Mouse (Mus musculus) heart, embryonic 10.5 days (tissue): ENCODE data around the gene Sirt5. TPM values are rescaled to one million over a fixed set of nuclear protein-coding genes. Genes with fewer than 3 reads are reported as not detected.

Experiments
- DNase-seq: peaks from one replicate; pipeline ENCODE4 v3.0.0-alpha.2; 2017; ENCODE audit warnings: low spot score
- H3K27ac ChIP-seq: fragments of 300-500 bp; sonication (generic); 2 replicates; pipeline ENCODE4 v1.5.1; 2016; ENCODE audit warnings: mild to moderate bottlenecking
- H3K27me3 ChIP-seq: fragments of 300-500 bp; sonication (generic); 2 replicates; pipeline ENCODE4 v1.6.1; 2016; ENCODE audit warnings: mild to moderate bottlenecking; ENCODE audit not compliant: poor library complexity, insufficient read depth, severe bottlenecking
- H3K36me3 ChIP-seq: fragments of 300-500 bp; sonication (generic); 2 replicates; pipeline ENCODE4 v1.6.1; 2016; ENCODE audit warnings: mild to moderate bottlenecking, moderate library complexity
- H3K4me1 ChIP-seq: fragments of 300-500 bp; sonication (generic); 2 replicates; pipeline ENCODE4 v1.6.1; 2016; ENCODE audit warnings: mild to moderate bottlenecking
- H3K4me3 ChIP-seq: fragments of 300-500 bp; sonication (generic); 2 replicates; pipeline ENCODE4 v1.5.1; 2016; ENCODE audit warnings: mild to moderate bottlenecking, moderate library complexity
- H3K9me3 ChIP-seq: fragments of 300-500 bp; sonication (generic); 2 replicates; pipeline ENCODE4 v1.6.1; 2016; ENCODE audit warnings: mild to moderate bottlenecking, moderate library complexity
- WGBS: fragments of 180-500 bp; shearing (Covaris S2); methylation state at CpG from one replicate; pipeline ENCODE4 v1.1.7; 2016; 5-methylcytosine and 5-hydroxymethylcytosine counted together
- polyA plus RNA-seq: library from polyadenylated mRNA; unstranded; fragments of >200 nt; fragmentation: Nextera tagmentation; extraction: Ambion mirVana; gene quantifications from 2 replicates; pipeline ENCODE4 v1.2.1, GENCODE M21; 2016

Sirt5 gene
- polyA plus RNA-seq, result 22.1 and 27.2 TPM in 2 replicates

- 14% methylated on average over 42 of the region's 42 CpGs for WGBS
- H3K27ac ChIP-seq, result peak within 1 kb of the TSS; percentile 94
- H3K9me3 ChIP-seq, result no peaks in the 10 kb centered on the region
- H3K4me3 ChIP-seq, result peak within 1 kb of the TSS; percentile 74
- no peaks in the 10 kb centered on the region for H3K36me3 ChIP-seq
- H3K4me1 ChIP-seq, result peaks cover 16% of the 10 kb centered on the region
- peak; percentile 96 for DNase-seq
- H3K27me3 ChIP-seq, result no peaks in the 10 kb centered on the region
These were observed at the start of gene Sirt5 for GRCm38 (mm10) chr13:43364985-43365824. TSS of gene Sirt5 (plus strand) at chr13:43365496.

GRCm38 (mm10) chr13:43317411-43317810 is 47.9 kb upstream of the Sirt5 start:
- DNase-seq, result no peak
- Histone ChIP-seq H3K9me3 (no peaks in the 10 kb centered on the region), H3K4me3 (no peak overlapping the region), H3K27ac (no peak overlapping the region), H3K36me3 (no peaks in the 10 kb centered on the region), H3K4me1 (no peaks in the 10 kb centered on the region; the same call in 1 of the 2 replicates), H3K27me3 (no peaks in the 10 kb centered on the region)
- WGBS, result 56% methylated on average over 5 of the region's 5 CpGs

DNA sequence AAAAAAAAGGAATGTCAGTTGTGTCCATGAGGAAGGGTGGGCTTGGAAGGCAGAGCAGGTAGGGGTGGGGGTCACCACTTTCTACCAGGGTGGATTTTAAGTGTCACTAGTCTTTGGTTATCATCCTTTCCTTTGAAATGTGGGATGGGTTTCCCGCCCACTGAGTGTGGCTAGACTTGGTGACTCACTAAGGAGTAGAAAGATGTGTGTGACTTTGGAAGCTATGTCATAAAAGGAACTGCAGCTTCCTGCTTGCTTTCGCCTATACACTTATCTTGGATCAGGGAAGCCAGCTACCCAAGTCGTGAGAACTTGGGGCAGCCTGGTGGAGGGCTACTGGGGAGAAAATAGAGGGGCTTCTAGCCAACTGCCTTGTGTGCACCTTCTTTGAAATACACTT is 45.9 kb upstream of the Sirt5 start:
- H3K27ac ChIP-seq, result no peak overlapping the region
- no peaks in the 10 kb centered on the region for H3K9me3 ChIP-seq
- no peak overlapping the region for H3K4me3 ChIP-seq
- no peaks in the 10 kb centered on the region; the same call in 1 of the 2 replicates for H3K4me1 ChIP-seq
- no peak for DNase-seq
- 0 out of 2 replicates have a peak, but pooled peaks cover 6% of the 10 kb centered on the region for H3K27me3 ChIP-seq
- WGBS, result 48% methylated on average over 3 of the region's 3 CpGs
- no peaks in the 10 kb centered on the region for H3K36me3 ChIP-seq

DNA sequence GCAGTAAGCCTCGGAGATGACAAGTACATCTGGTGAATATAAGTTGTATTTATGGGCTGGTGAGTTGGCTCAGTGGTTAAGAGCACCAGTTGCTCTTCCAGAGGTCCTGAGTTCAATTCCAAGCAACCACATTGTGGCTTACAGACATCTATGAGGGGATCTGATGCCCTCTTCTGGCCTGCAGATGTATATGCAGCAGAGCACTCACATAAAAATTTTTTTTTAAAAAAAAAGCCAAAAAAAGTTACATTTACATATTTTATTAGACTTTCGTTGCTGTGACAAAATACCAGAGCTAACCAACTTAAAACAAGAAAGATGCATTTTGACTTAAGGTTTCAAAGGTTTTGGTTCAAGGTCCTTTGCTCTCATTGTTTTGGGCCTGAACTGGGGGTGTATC is 43.8 kb upstream of the Sirt5 start:
- H3K36me3 ChIP-seq, result no peaks in the 10 kb centered on the region
- H3K27ac ChIP-seq, result no peak overlapping the region
- no peak overlapping the region for H3K4me3 ChIP-seq
- 0 out of 2 replicates have a peak, but pooled peaks cover 6% of the 10 kb centered on the region for H3K27me3 ChIP-seq
- 70% methylated on average over 2 of the region's 2 CpGs for WGBS
- no peaks in the 10 kb centered on the region for H3K9me3 ChIP-seq
- DNase-seq, result no peak
- H3K4me1 ChIP-seq, result no peaks in the 10 kb centered on the region; the same call in 1 of the 2 replicates

GRCm38 (mm10) chr13:43325427-43325826 is 39.9 kb upstream of the Sirt5 start:
- Histone ChIP-seq H3K36me3 (no peaks in the 10 kb centered on the region), H3K9me3 (no peaks in the 10 kb centered on the region), H3K27me3 (0 out of 2 replicates have a peak, but pooled peaks cover 6% of the 10 kb centered on the region), H3K4me1 (no peaks in the 10 kb centered on the region), H3K27ac (no peak overlapping the region), H3K4me3 (no peak overlapping the region)
- DNase-seq, result no peak
- 60% methylated on average over 1 of the region's 1 CpGs for WGBS

DNA sequence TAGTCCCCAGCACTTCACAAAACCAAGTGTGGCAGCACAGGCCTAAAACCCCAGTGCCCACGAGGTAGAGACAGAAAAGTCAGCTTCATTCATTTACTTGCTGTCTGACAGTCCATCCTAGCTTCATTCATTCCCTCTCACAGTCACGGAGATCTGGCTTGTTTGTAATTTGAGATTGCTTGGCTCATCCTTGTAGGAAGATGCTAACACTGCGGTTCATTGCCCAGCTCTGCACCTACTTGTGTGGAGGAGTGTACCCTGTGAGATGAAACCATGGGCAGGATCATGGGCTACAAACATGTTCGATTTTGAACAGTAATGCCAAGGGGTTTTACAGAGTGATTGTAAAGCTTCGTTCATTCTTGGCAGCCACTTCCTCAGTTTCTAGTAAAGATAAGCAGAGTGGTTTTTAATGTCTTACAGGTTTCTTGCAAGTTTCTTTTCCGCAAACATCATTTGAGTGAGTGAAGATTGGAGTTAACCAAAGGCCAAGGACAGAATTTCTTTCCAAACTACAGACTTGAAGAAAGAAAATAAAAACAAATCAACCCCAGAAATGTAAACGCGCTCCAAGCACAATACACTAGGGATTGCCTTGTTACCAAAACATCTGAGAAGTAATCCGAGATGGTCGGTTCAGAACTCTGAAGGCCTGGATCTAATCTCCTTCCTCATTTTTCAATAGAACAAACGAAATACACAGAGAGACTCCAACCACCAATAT is 33.4 kb upstream of the Sirt5 start:
- Histone ChIP-seq H3K4me3 (no peak overlapping the region), H3K36me3 (no peaks in the 10 kb centered on the region), H3K4me1 (peaks cover 8% of the 10 kb centered on the region; the same call in 1 of the 2 replicates), H3K27me3 (no peaks in the 10 kb centered on the region), H3K27ac (no peak overlapping the region), H3K9me3 (no peaks in the 10 kb centered on the region)
- DNase-seq, result no peak
- WGBS, result 57% methylated on average over 11 of the region's 11 CpGs

GRCm38 (mm10) chr13:43332591-43332990 is 32.7 kb upstream of the Sirt5 start:
- no peaks in the 10 kb centered on the region for H3K9me3 ChIP-seq
- no peak for DNase-seq
- 40% methylated on average over 7 of the region's 7 CpGs for WGBS

GRCm38 (mm10) chr13:43336425-43337221 is 28.7 kb upstream of the Sirt5 start:
- Histone ChIP-seq H3K4me1 (peaks cover 17% of the 10 kb centered on the region; the same call in 1 of the 2 replicates), H3K27ac (no peak overlapping the region), H3K9me3 (no peaks in the 10 kb centered on the region), H3K36me3 (no peaks in the 10 kb centered on the region), H3K27me3 (no peaks in the 10 kb centered on the region), H3K4me3 (no peak overlapping the region)
- no peak for DNase-seq
- 73% methylated on average over 12 of the region's 12 CpGs for WGBS

More at GRCm38 (mm10) chr13:43332591-43332990, 32.7 kb upstream of the Sirt5 start:
- H3K4me3 ChIP-seq, result no peak overlapping the region
- H3K27ac ChIP-seq, result no peak overlapping the region
- peaks cover 8% of the 10 kb centered on the region; the same call in 1 of the 2 replicates for H3K4me1 ChIP-seq
- H3K36me3 ChIP-seq, result no peaks in the 10 kb centered on the region
- H3K27me3 ChIP-seq, result no peaks in the 10 kb centered on the region

DNA sequence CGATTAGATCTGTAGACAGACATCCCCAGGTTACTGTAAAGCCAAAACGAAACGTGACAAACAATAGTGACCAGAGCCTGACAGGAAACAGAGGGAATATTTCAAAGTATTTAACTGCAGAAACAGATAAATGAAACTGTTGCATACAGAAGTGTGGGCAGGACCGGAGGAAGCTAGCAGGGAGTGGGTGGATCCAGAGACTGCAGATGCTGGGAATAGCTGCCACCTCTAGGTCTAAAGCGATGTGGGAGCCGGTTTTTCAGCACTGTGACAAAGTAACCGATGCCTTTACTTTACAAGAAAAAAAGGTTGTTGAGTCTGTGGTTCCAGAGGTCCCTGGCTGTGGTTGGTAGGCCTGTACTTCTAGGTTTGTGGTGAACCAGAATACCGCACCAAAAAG is 27.3 kb upstream of the Sirt5 start:
- peaks cover 17% of the 10 kb centered on the region; the same call in 1 of the 2 replicates for H3K4me1 ChIP-seq
- WGBS, result 88% methylated on average over 8 of the region's 8 CpGs
- H3K4me3 ChIP-seq, result no peak overlapping the region

GRCm38 (mm10) chr13:43338632-43339031 is 26.7 kb upstream of the Sirt5 start:
- no peaks in the 10 kb centered on the region for H3K9me3 ChIP-seq
- no peak for DNase-seq
- 84% methylated on average over 4 of the region's 4 CpGs for WGBS
- no peaks in the 10 kb centered on the region for H3K27me3 ChIP-seq
- H3K27ac ChIP-seq, result no peak overlapping the region
- no peak overlapping the region for H3K4me3 ChIP-seq
- H3K4me1 ChIP-seq, result peaks cover 17% of the 10 kb centered on the region; the same call in 1 of the 2 replicates
- no peaks in the 10 kb centered on the region for H3K36me3 ChIP-seq

More for the DNA sequence above, 27.3 kb upstream of the Sirt5 start:
- DNase-seq, result no peak
- H3K9me3 ChIP-seq, result no peaks in the 10 kb centered on the region
- no peak overlapping the region for H3K27ac ChIP-seq
- H3K36me3 ChIP-seq, result no peaks in the 10 kb centered on the region
- no peaks in the 10 kb centered on the region for H3K27me3 ChIP-seq

DNA sequence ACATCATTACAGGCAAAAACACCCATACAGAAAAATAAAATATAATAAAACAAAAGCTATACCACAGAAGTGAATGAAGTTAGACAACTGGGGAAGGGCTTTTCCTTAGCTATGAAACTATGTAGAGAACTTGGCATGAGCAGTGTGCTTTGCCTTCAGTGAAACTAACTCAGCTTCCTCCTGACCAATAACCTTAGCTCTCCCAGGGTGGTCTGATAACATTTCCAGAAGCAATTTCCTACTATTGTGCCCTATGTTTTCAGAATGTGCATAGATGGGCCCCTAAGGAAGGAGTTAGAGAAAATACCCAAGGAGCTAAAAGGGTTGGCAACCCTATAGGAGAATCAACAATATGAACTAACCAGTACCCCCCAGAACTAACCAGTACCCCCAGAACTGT is 18.5 kb upstream of the Sirt5 start:
- H3K36me3 ChIP-seq, result no peaks in the 10 kb centered on the region
- peaks cover 15% of the 10 kb centered on the region; the same call in 1 of the 2 replicates for H3K4me1 ChIP-seq
- H3K9me3 ChIP-seq, result no peaks in the 10 kb centered on the region
- no peak overlapping the region for H3K4me3 ChIP-seq
- DNase-seq, result no peak
- no peaks in the 10 kb centered on the region for H3K27me3 ChIP-seq
- H3K27ac ChIP-seq, result no peak overlapping the region

- Histone ChIP-seq H3K4me1 (peaks cover 15% of the 10 kb centered on the region; the same call in 1 of the 2 replicates), H3K4me3 (no peak overlapping the region), H3K9me3 (no peaks in the 10 kb centered on the region), H3K27me3 (no peaks in the 10 kb centered on the region), H3K36me3 (no peaks in the 10 kb centered on the region), H3K27ac (no peak overlapping the region)
- DNase-seq, result no peak
- WGBS, result 75% methylated on average over 8 of the region's 8 CpGs
These were observed 15.9 kb upstream of the Sirt5 start for GRCm38 (mm10) chr13:43349376-43349775.
